Mouse (Mus musculus): Measurements from ENCODE around the gene Msi1. TPM values are rescaled to one million over a fixed set of nuclear protein-coding genes. Genes with fewer than 3 reads are reported as not detected.
"Not testable (repeated sequence)": the region's sequence is repeated elsewhere in the genome, so short reads cannot be mapped to it uniquely, and the experiment has no call there.

The Msi1 gene
- polyA plus RNA-seq, 1 experiment = 9.1 TPM

- Histone ChIP-seq H3K4me3 (ENCODE audit: insufficient read depth, low read length) (no peak overlapping the region), H3K27ac (ENCODE audit: insufficient read depth, low read length) (no peak overlapping the region), H3K4me1 (ENCODE audit: control insufficient read depth, insufficient read depth, low read length) (0 out of 2 replicates have a peak, but pooled peaks cover 6% of the 10 kb centered on the region)
- no peak for TF ChIP-seq POLR2A (IDR thresholded peaks at IDR 0.05; ENCODE audit: low read depth, low read length)
- TF ChIP-seq CTCF (IDR thresholded peaks at IDR 0.05; ENCODE audit: borderline replicate concordance, insufficient read depth, low read length) = no peak
Measured at GRCm38 (mm10) chr5:115487942-115488580, 58.7 kb downstream of the Msi1 start.

GRCm38 (mm10) chr5:115488841-115489698 is 59.7 kb downstream of the Msi1 start:
- Histone ChIP-seq H3K4me1 (ENCODE audit: control insufficient read depth, insufficient read depth, low read length) (peaks cover 10% of the 10 kb centered on the region; the same call in 1 of the 2 replicates), H3K4me3 (ENCODE audit: insufficient read depth, low read length) (peak overlapping the region; percentile 10; the same call in 1 of the 2 replicates), H3K27ac (ENCODE audit: insufficient read depth, low read length) (peak overlapping the region; percentile 98)
- TF ChIP-seq CTCF (IDR thresholded peaks at IDR 0.05; ENCODE audit: borderline replicate concordance, insufficient read depth, low read length) (no peak), POLR2A (IDR thresholded peaks at IDR 0.05; ENCODE audit: low read depth, low read length) (peak; percentile 96)

- peaks cover 16% of the 10 kb centered on the region for H3K4me1 ChIP-seq (ENCODE audit: control insufficient read depth, insufficient read depth, low read length)
- peak; percentile 90 for TF ChIP-seq POLR2A (IDR thresholded peaks at IDR 0.05; ENCODE audit: low read depth, low read length)
- no peak for TF ChIP-seq CTCF (IDR thresholded peaks at IDR 0.05; ENCODE audit: borderline replicate concordance, insufficient read depth, low read length)
- no peak overlapping the region for H3K4me3 ChIP-seq (ENCODE audit: insufficient read depth, low read length)
- peak overlapping the region; percentile 93 for H3K27ac ChIP-seq (ENCODE audit: insufficient read depth, low read length)
Measured at GRCm38 (mm10) chr5:115489699-115490637, 60.6 kb downstream of the Msi1 start.

- Histone ChIP-seq H3K4me1 (ENCODE audit: control insufficient read depth, insufficient read depth, low read length) (peaks cover 16% of the 10 kb centered on the region), H3K27ac (ENCODE audit: insufficient read depth, low read length) (no peak overlapping the region), H3K4me3 (ENCODE audit: insufficient read depth, low read length) (no peak overlapping the region)
- peak; percentile 63; the same call in 1 of the 2 replicates for TF ChIP-seq POLR2A (IDR thresholded peaks at IDR 0.05; ENCODE audit: low read depth, low read length)
- no peak for TF ChIP-seq CTCF (IDR thresholded peaks at IDR 0.05; ENCODE audit: borderline replicate concordance, insufficient read depth, low read length)
Measured at GRCm38 (mm10) chr5:115490638-115491000, 61.2 kb downstream of the Msi1 start.

- H3K27ac ChIP-seq (ENCODE audit: insufficient read depth, low read length) = peak overlapping the region; percentile 35; the same call in 1 of the 2 replicates
Measured at GRCm38 (mm10) chr5:115491076-115491475, 61.7 kb downstream of the Msi1 start.

GRCm38 (mm10) chr5:115491771-115492322 is 62.4 kb downstream of the Msi1 start:
- H3K27ac ChIP-seq (ENCODE audit: insufficient read depth, low read length) = peak overlapping the region; percentile 53
- no peak overlapping the region for H3K4me3 ChIP-seq (ENCODE audit: insufficient read depth, low read length)
- TF ChIP-seq CTCF (IDR thresholded peaks at IDR 0.05; ENCODE audit: borderline replicate concordance, insufficient read depth, low read length) (no peak), POLR2A (IDR thresholded peaks at IDR 0.05; ENCODE audit: low read depth, low read length) (peak; percentile 43; the same call in 1 of the 2 replicates)
- H3K4me1 ChIP-seq (ENCODE audit: control insufficient read depth, insufficient read depth, low read length) = peaks cover 16% of the 10 kb centered on the region

More at GRCm38 (mm10) chr5:115491076-115491475, 61.7 kb downstream of the Msi1 start:
- Histone ChIP-seq H3K4me1 (ENCODE audit: control insufficient read depth, insufficient read depth, low read length) (peaks cover 16% of the 10 kb centered on the region), H3K4me3 (ENCODE audit: insufficient read depth, low read length) (no peak overlapping the region)
- TF ChIP-seq CTCF (IDR thresholded peaks at IDR 0.05; ENCODE audit: borderline replicate concordance, insufficient read depth, low read length) = no peak
- no peak; the same call in 1 of the 2 replicates for TF ChIP-seq POLR2A (IDR thresholded peaks at IDR 0.05; ENCODE audit: low read depth, low read length)

GRCm38 (mm10) chr5:115492711-115493335 is 63.4 kb downstream of the Msi1 start:
- Histone ChIP-seq H3K27ac (ENCODE audit: insufficient read depth, low read length) (peak overlapping the region; percentile 86), H3K4me1 (ENCODE audit: control insufficient read depth, insufficient read depth, low read length) (peaks cover 16% of the 10 kb centered on the region), H3K4me3 (ENCODE audit: insufficient read depth, low read length) (no peak overlapping the region)
- TF ChIP-seq POLR2A (IDR thresholded peaks at IDR 0.05; ENCODE audit: low read depth, low read length) = peak; percentile 39; the same call in 1 of the 2 replicates
- no peak for TF ChIP-seq CTCF (IDR thresholded peaks at IDR 0.05; ENCODE audit: borderline replicate concordance, insufficient read depth, low read length)

- no peak overlapping the region for H3K4me3 ChIP-seq (ENCODE audit: insufficient read depth, low read length)
- TF ChIP-seq CTCF (IDR thresholded peaks at IDR 0.05; ENCODE audit: borderline replicate concordance, insufficient read depth, low read length) (no peak), POLR2A (IDR thresholded peaks at IDR 0.05; ENCODE audit: low read depth, low read length) (no peak)
- H3K27ac ChIP-seq (ENCODE audit: insufficient read depth, low read length) = peak overlapping the region; percentile 86
- H3K4me1 ChIP-seq (ENCODE audit: control insufficient read depth, insufficient read depth, low read length) = peaks cover 16% of the 10 kb centered on the region
Measured at GRCm38 (mm10) chr5:115493441-115493840, 64.0 kb downstream of the Msi1 start.

- H3K4me3 ChIP-seq (ENCODE audit: insufficient read depth, low read length); H3K27ac ChIP-seq (ENCODE audit: insufficient read depth, low read length): not testable (repeated sequence)
- H3K4me1 ChIP-seq (ENCODE audit: control insufficient read depth, insufficient read depth, low read length) = peaks cover 16% of the 10 kb centered on the region
Measured at GRCm38 (mm10) chr5:115495618-115496017, 66.2 kb downstream of the Msi1 start.

All from embryonic fibroblast, embryonic 13.5 days (primary cell).